Mouse (Mus musculus): Measurements from ENCODE around the gene Mcemp1. TPM values are rescaled to one million over a fixed set of nuclear protein-coding genes. Genes with fewer than 3 reads are reported as not detected.

Gene Mcemp1
- polyA plus RNA-seq, 1 experiment = 142 TPM

- 73% methylated on average over 3 of the region's 3 CpGs for WGBS
Observed at GRCm38 (mm10) chr8:3655526-3655925, 10.0 kb upstream of the Mcemp1 start, which contains the start of gene Retn. TSS of gene Retn (plus strand) at chr8:3655770.

GRCm38 (mm10) chr8:3656725-3657381 is 8.7 kb upstream of the Mcemp1 start:
- Histone ChIP-seq H3K4me1 (ENCODE audit: control insufficient read depth, insufficient read depth, low read length) (peaks cover 17% of the 10 kb centered on the region), H3K4me3 (replicated peaks; ENCODE audit: control insufficient read depth, low read depth, low read length) (peak overlapping the region; percentile 10), H3K27ac (ENCODE audit: control insufficient read depth, insufficient read depth, low read depth, low read length, poor library complexity) (no peak overlapping the region)
- WGBS = 23% methylated on average over 7 of the region's 7 CpGs
- TF ChIP-seq POLR2A (IDR thresholded peaks at IDR 0.05; ENCODE audit: borderline replicate concordance, control insufficient read depth, low read depth, low read length) = no peak
- TF ChIP-seq CTCF (IDR thresholded peaks at IDR 0.05; ENCODE audit: control insufficient read depth, insufficient read depth, low read length) = no peak

More at GRCm38 (mm10) chr8:3655526-3655925, 10.0 kb upstream of the Mcemp1 start, which contains the start of gene Retn:
- H3K4me1 ChIP-seq (ENCODE audit: control insufficient read depth, insufficient read depth, low read length) = peaks cover 12% of the 10 kb centered on the region
- no peak within 1 kb of the TSS for H3K4me3 ChIP-seq (replicated peaks; ENCODE audit: control insufficient read depth, low read depth, low read length)
- TF ChIP-seq POLR2A (IDR thresholded peaks at IDR 0.05; ENCODE audit: borderline replicate concordance, control insufficient read depth, low read depth, low read length) (no peak), CTCF (IDR thresholded peaks at IDR 0.05; ENCODE audit: control insufficient read depth, insufficient read depth, low read length) (no peak)
- H3K27ac ChIP-seq (ENCODE audit: control insufficient read depth, insufficient read depth, low read depth, low read length, poor library complexity) = no peak within 1 kb of the TSS

GRCm38 (mm10) chr8:3660889-3661288 is 4.7 kb upstream of the Mcemp1 start:
- peak overlapping the region; percentile 89 for H3K27ac ChIP-seq (ENCODE audit: control insufficient read depth, insufficient read depth, low read depth, low read length, poor library complexity)
- 22% methylated on average over 8 of the region's 8 CpGs for WGBS

GRCm38 (mm10) chr8:3664405-3664804 is 1.1 kb upstream of the Mcemp1 start:
- H3K4me1 ChIP-seq (ENCODE audit: control insufficient read depth, insufficient read depth, low read length) = peaks cover 13% of the 10 kb centered on the region
- 16% methylated on average over 5 of the region's 5 CpGs for WGBS
- H3K4me3 ChIP-seq (replicated peaks; ENCODE audit: control insufficient read depth, low read depth, low read length) = no peak overlapping the region
- H3K27ac ChIP-seq (ENCODE audit: control insufficient read depth, insufficient read depth, low read depth, low read length, poor library complexity) = peak overlapping the region; percentile 95; the same call in 1 of the 2 replicates
- TF ChIP-seq CTCF (IDR thresholded peaks at IDR 0.05; ENCODE audit: control insufficient read depth, insufficient read depth, low read length) (no peak), POLR2A (IDR thresholded peaks at IDR 0.05; ENCODE audit: borderline replicate concordance, control insufficient read depth, low read depth, low read length) (no peak)

More at GRCm38 (mm10) chr8:3660889-3661288, 4.7 kb upstream of the Mcemp1 start:
- Histone ChIP-seq H3K4me3 (replicated peaks; ENCODE audit: control insufficient read depth, low read depth, low read length) (peak overlapping the region; percentile 7), H3K4me1 (ENCODE audit: control insufficient read depth, insufficient read depth, low read length) (peaks cover 23% of the 10 kb centered on the region)
- TF ChIP-seq CTCF (IDR thresholded peaks at IDR 0.05; ENCODE audit: control insufficient read depth, insufficient read depth, low read length) (no peak), POLR2A (IDR thresholded peaks at IDR 0.05; ENCODE audit: borderline replicate concordance, control insufficient read depth, low read depth, low read length) (no peak)

- 10% methylated on average over 2 of the region's 2 CpGs for WGBS
- H3K4me1 ChIP-seq (ENCODE audit: control insufficient read depth, insufficient read depth, low read length) = no peaks in the 10 kb centered on the region; the same call in 1 of the 2 replicates
- H3K27ac ChIP-seq (ENCODE audit: control insufficient read depth, insufficient read depth, low read depth, low read length, poor library complexity) = peak overlapping the region; percentile 64
- TF ChIP-seq POLR2A (IDR thresholded peaks at IDR 0.05; ENCODE audit: borderline replicate concordance, control insufficient read depth, low read depth, low read length) (no peak), CTCF (IDR thresholded peaks at IDR 0.05; ENCODE audit: control insufficient read depth, insufficient read depth, low read length) (no peak)
- H3K4me3 ChIP-seq (replicated peaks; ENCODE audit: control insufficient read depth, low read depth, low read length) = peak overlapping the region; percentile 59
Observed at GRCm38 (mm10) chr8:3670388-3670787, 4.8 kb downstream of the Mcemp1 start.

GRCm38 (mm10) chr8:3671980-3672491 is 6.5 kb downstream of the Mcemp1 start, which contains the start of gene Fcor:
TSS of gene Fcor (minus strand) at chr8:3672362.
- peak within 1 kb of the TSS; percentile 17 for H3K27ac ChIP-seq (ENCODE audit: control insufficient read depth, insufficient read depth, low read depth, low read length, poor library complexity)
- WGBS = under 1% methylated on average over 23 of the region's 23 CpGs
- TF ChIP-seq CTCF (IDR thresholded peaks at IDR 0.05; ENCODE audit: control insufficient read depth, insufficient read depth, low read length) = peak; percentile 95
- peak; percentile 31; the same call in 1 of the 2 replicates for TF ChIP-seq POLR2A (IDR thresholded peaks at IDR 0.05; ENCODE audit: borderline replicate concordance, control insufficient read depth, low read depth, low read length)

GRCm38 (mm10) chr8:3674671-3675070 is 9.1 kb downstream of the Mcemp1 start:
- no peak for TF ChIP-seq POLR2A (IDR thresholded peaks at IDR 0.05; ENCODE audit: borderline replicate concordance, control insufficient read depth, low read depth, low read length)
- no peak for TF ChIP-seq CTCF (IDR thresholded peaks at IDR 0.05; ENCODE audit: control insufficient read depth, insufficient read depth, low read length)
- WGBS = 78% methylated on average over 3 of the region's 3 CpGs
- Histone ChIP-seq H3K4me3 (replicated peaks; ENCODE audit: control insufficient read depth, low read depth, low read length) (no peak overlapping the region), H3K4me1 (ENCODE audit: control insufficient read depth, insufficient read depth, low read length) (peaks cover 1% of the 10 kb centered on the region; the same call in 1 of the 2 replicates), H3K27ac (ENCODE audit: control insufficient read depth, insufficient read depth, low read depth, low read length, poor library complexity) (no peak overlapping the region)

More at GRCm38 (mm10) chr8:3671980-3672491, 6.5 kb downstream of the Mcemp1 start, which contains the start of gene Fcor:
- peak within 1 kb of the TSS; percentile 63 for H3K4me3 ChIP-seq (replicated peaks; ENCODE audit: control insufficient read depth, low read depth, low read length)
- no peaks in the 10 kb centered on the region; the same call in 1 of the 2 replicates for H3K4me1 ChIP-seq (ENCODE audit: control insufficient read depth, insufficient read depth, low read length)
